Mouse (Mus musculus): Measurements from ENCODE around the gene Syce2. TPM values are rescaled to one million over a fixed set of nuclear protein-coding genes. Genes with fewer than 3 reads are reported as not detected.

Gene Syce2
- polyA plus RNA-seq, 1 experiment from 2014 or later, result 160 TPM

GRCm38 (mm10) chr8:84847684-84848435 lies 24.1 kb upstream of the Syce2 start:
- no peaks in the 10 kb centered on the region for H3K9me3 ChIP-seq (ENCODE audit: control insufficient read depth, low read length)
- peak overlapping the region; percentile 94 for H3K27ac ChIP-seq (ENCODE audit: low read depth, low read length)
- H3K27me3 ChIP-seq (replicated peaks; ENCODE audit: control insufficient read depth, insufficient read depth, low read length), result no peaks in the 10 kb centered on the region
- H3K4me3 ChIP-seq (ENCODE audit: low read depth, low read length), result peak overlapping the region; percentile 97
- peaks cover 30% of the 10 kb centered on the region for H3K36me3 ChIP-seq (ENCODE audit: control insufficient read depth, insufficient read depth, low read length)
- peaks cover 27% of the 10 kb centered on the region for H3K4me1 ChIP-seq (replicated peaks; ENCODE audit: control insufficient read depth, insufficient read depth, low read length)
- DNase-seq (ENCODE audit: low spot score) (no peak), ATAC-seq (replicated peaks; ENCODE audit: low FRiP score) (no peak)
- 22% methylated on average over 6 of the region's 6 CpGs for WGBS
- H3K9ac ChIP-seq (ENCODE audit: low read depth, low read length), result peak overlapping the region; percentile 87
- peak overlapping the region; percentile 95 for H3K4me2 ChIP-seq

GRCm38 (mm10) chr8:84856434-84856833 lies 15.5 kb upstream of the Syce2 start:
- DNase-seq (ENCODE audit: low spot score) (no peak), ATAC-seq (replicated peaks; ENCODE audit: low FRiP score) (peak; percentile 29)
- Histone ChIP-seq H3K9me3 (ENCODE audit: control insufficient read depth, low read length) (no peaks in the 10 kb centered on the region), H3K4me1 (replicated peaks; ENCODE audit: control insufficient read depth, insufficient read depth, low read length) (peaks cover 12% of the 10 kb centered on the region), H3K27ac (ENCODE audit: low read depth, low read length) (no peak overlapping the region), H3K27me3 (replicated peaks; ENCODE audit: control insufficient read depth, insufficient read depth, low read length) (no peaks in the 10 kb centered on the region), H3K4me2 (no peak overlapping the region; the same call in 1 of the 2 replicates), H3K36me3 (ENCODE audit: control insufficient read depth, insufficient read depth, low read length) (peaks cover 17% of the 10 kb centered on the region), H3K4me3 (ENCODE audit: low read depth, low read length) (peak overlapping the region; percentile 95), H3K9ac (ENCODE audit: low read depth, low read length) (no peak overlapping the region)
- 83% methylated on average over 3 of the region's 3 CpGs for WGBS

- H3K9me3 ChIP-seq (ENCODE audit: control insufficient read depth, low read length), result no peaks in the 10 kb centered on the region
- peaks cover 12% of the 10 kb centered on the region for H3K4me1 ChIP-seq (replicated peaks; ENCODE audit: control insufficient read depth, insufficient read depth, low read length)
- WGBS, result under 1% methylated on average over 39 of the region's 39 CpGs
- H3K4me3 ChIP-seq (ENCODE audit: low read depth, low read length), result peak within 1 kb of the TSS; percentile 95
- H3K36me3 ChIP-seq (ENCODE audit: control insufficient read depth, insufficient read depth, low read length), result peaks cover 21% of the 10 kb centered on the region
- peak; percentile 91 for ATAC-seq (replicated peaks; ENCODE audit: low FRiP score)
- peak within 1 kb of the TSS; percentile 91 for H3K4me2 ChIP-seq
- peak; percentile 91 for DNase-seq (ENCODE audit: low spot score)
- H3K27ac ChIP-seq (ENCODE audit: low read depth, low read length), result peak within 1 kb of the TSS; percentile 90
- peak within 1 kb of the TSS; percentile 98 for H3K9ac ChIP-seq (ENCODE audit: low read depth, low read length)
- H3K27me3 ChIP-seq (replicated peaks; ENCODE audit: control insufficient read depth, insufficient read depth, low read length), result no peaks in the 10 kb centered on the region
Measured at GRCm38 (mm10) chr8:84856864-84857441, 15.0 kb upstream of the Syce2 start, which contains the start of gene Farsa. Farsa (plus strand) TSS chr8:84856989.

GRCm38 (mm10) chr8:84872309-84872965 lies 526 bp downstream of the Syce2 start:
- ATAC-seq (replicated peaks; ENCODE audit: low FRiP score) (peak; percentile 67), DNase-seq (ENCODE audit: low spot score) (peak; percentile 53)
- Histone ChIP-seq H3K4me1 (replicated peaks; ENCODE audit: control insufficient read depth, insufficient read depth, low read length) (peaks cover 29% of the 10 kb centered on the region), H3K9ac (ENCODE audit: low read depth, low read length) (peak overlapping the region; percentile 68), H3K27ac (ENCODE audit: low read depth, low read length) (peak overlapping the region; percentile 80), H3K27me3 (replicated peaks; ENCODE audit: control insufficient read depth, insufficient read depth, low read length) (no peaks in the 10 kb centered on the region), H3K4me3 (ENCODE audit: low read depth, low read length) (peak overlapping the region; percentile 55), H3K4me2 (peak overlapping the region; percentile 99), H3K9me3 (ENCODE audit: control insufficient read depth, low read length) (no peaks in the 10 kb centered on the region), H3K36me3 (ENCODE audit: control insufficient read depth, insufficient read depth, low read length) (peaks cover 14% of the 10 kb centered on the region)
- 3% methylated on average over 54 of the region's 54 CpGs for WGBS

- Histone ChIP-seq H3K27ac (ENCODE audit: low read depth, low read length) (no peak overlapping the region), H3K4me1 (replicated peaks; ENCODE audit: control insufficient read depth, insufficient read depth, low read length) (peaks cover 29% of the 10 kb centered on the region)
Measured at GRCm38 (mm10) chr8:84873016-84873415, 1.1 kb downstream of the Syce2 start.

GRCm38 (mm10) chr8:84874339-84874738 lies 2.4 kb downstream of the Syce2 start:
- H3K9ac ChIP-seq (ENCODE audit: low read depth, low read length), result no peak overlapping the region
- no peaks in the 10 kb centered on the region for H3K27me3 ChIP-seq (replicated peaks; ENCODE audit: control insufficient read depth, insufficient read depth, low read length)
- no peak overlapping the region for H3K4me3 ChIP-seq (ENCODE audit: low read depth, low read length)
- peaks cover 29% of the 10 kb centered on the region for H3K4me1 ChIP-seq (replicated peaks; ENCODE audit: control insufficient read depth, insufficient read depth, low read length)
- ATAC-seq (replicated peaks; ENCODE audit: low FRiP score) (no peak), DNase-seq (ENCODE audit: low spot score) (no peak)
- no peaks in the 10 kb centered on the region for H3K9me3 ChIP-seq (ENCODE audit: control insufficient read depth, low read length)
- H3K36me3 ChIP-seq (ENCODE audit: control insufficient read depth, insufficient read depth, low read length), result 0 out of 2 replicates have a peak, but pooled peaks cover 2% of the 10 kb centered on the region
- H3K27ac ChIP-seq (ENCODE audit: low read depth, low read length), result peak overlapping the region; percentile 43; the same call in 1 of the 2 replicates
- no peak overlapping the region; the same call in 1 of the 2 replicates for H3K4me2 ChIP-seq
- 69% methylated on average over 3 of the region's 3 CpGs for WGBS

More at GRCm38 (mm10) chr8:84873016-84873415, 1.1 kb downstream of the Syce2 start:
- Histone ChIP-seq H3K4me3 (ENCODE audit: low read depth, low read length) (peak overlapping the region; percentile 55), H3K4me2 (peak overlapping the region; percentile 99), H3K9me3 (ENCODE audit: control insufficient read depth, low read length) (no peaks in the 10 kb centered on the region), H3K27me3 (replicated peaks; ENCODE audit: control insufficient read depth, insufficient read depth, low read length) (no peaks in the 10 kb centered on the region), H3K36me3 (ENCODE audit: control insufficient read depth, insufficient read depth, low read length) (peaks cover 8% of the 10 kb centered on the region), H3K9ac (ENCODE audit: low read depth, low read length) (peak overlapping the region; percentile 68)
- DNase-seq (ENCODE audit: low spot score) (no peak), ATAC-seq (replicated peaks; ENCODE audit: low FRiP score) (no peak)
- 72% methylated on average over 4 of the region's 4 CpGs for WGBS

- no peaks in the 10 kb centered on the region; the same call in 1 of the 2 replicates for H3K36me3 ChIP-seq (ENCODE audit: control insufficient read depth, insufficient read depth, low read length)
- H3K27me3 ChIP-seq (replicated peaks; ENCODE audit: control insufficient read depth, insufficient read depth, low read length), result no peaks in the 10 kb centered on the region
- H3K9me3 ChIP-seq (ENCODE audit: control insufficient read depth, low read length), result no peaks in the 10 kb centered on the region
- H3K27ac ChIP-seq (ENCODE audit: low read depth, low read length), result no peak overlapping the region
- H3K4me3 ChIP-seq (ENCODE audit: low read depth, low read length), result no peak overlapping the region
- no peak overlapping the region for H3K4me2 ChIP-seq
- DNase-seq (ENCODE audit: low spot score), result no peak
- no peak overlapping the region for H3K9ac ChIP-seq (ENCODE audit: low read depth, low read length)
- H3K4me1 ChIP-seq (replicated peaks; ENCODE audit: control insufficient read depth, insufficient read depth, low read length), result peaks cover 19% of the 10 kb centered on the region
- 77% methylated on average over 3 of the region's 3 CpGs for WGBS
- no peak for ATAC-seq (replicated peaks; ENCODE audit: low FRiP score)
Measured at GRCm38 (mm10) chr8:84877297-84878035, 5.6 kb downstream of the Syce2 start.

- Histone ChIP-seq H3K9ac (ENCODE audit: low read depth, low read length) (no peak overlapping the region), H3K4me3 (ENCODE audit: low read depth, low read length) (no peak overlapping the region), H3K27ac (ENCODE audit: low read depth, low read length) (no peak overlapping the region), H3K4me2 (no peak overlapping the region), H3K36me3 (ENCODE audit: control insufficient read depth, insufficient read depth, low read length) (no peaks in the 10 kb centered on the region; the same call in 1 of the 2 replicates), H3K9me3 (ENCODE audit: control insufficient read depth, low read length) (no peaks in the 10 kb centered on the region), H3K27me3 (replicated peaks; ENCODE audit: control insufficient read depth, insufficient read depth, low read length) (no peaks in the 10 kb centered on the region), H3K4me1 (replicated peaks; ENCODE audit: control insufficient read depth, insufficient read depth, low read length) (peaks cover 10% of the 10 kb centered on the region)
- 75% methylated on average over 1 of the region's 1 CpGs for WGBS
- ATAC-seq (replicated peaks; ENCODE audit: low FRiP score) (peak; percentile 57; the same call in 1 of the 2 replicates), DNase-seq (ENCODE audit: low spot score) (no peak)
Measured at GRCm38 (mm10) chr8:84878915-84879314, 7.0 kb downstream of the Syce2 start.
